Mouse (Mus musculus) hindbrain, embryonic 12.5 days (tissue): ENCODE data around the gene Usp30. TPM values are rescaled to one million over a fixed set of nuclear protein-coding genes. Genes with fewer than 3 reads are reported as not detected.

ENCODE experiments used
- ATAC-seq: fragments of 200-750 bp; cut with Nextera tagmentation; 2 replicates; pipeline ENCODE4 v1.8.0; 2017; ENCODE audit warnings: moderate TSS enrichment; ENCODE audit not compliant: low FRiP score
- H3K27ac ChIP-seq: fragments of 300-500 bp; sonication (generic); 2 replicates; pipeline ENCODE4 v1.5.1; 2016; ENCODE audit warnings: mild to moderate bottlenecking
- H3K27me3 ChIP-seq: fragments of 300-500 bp; sonication (generic); 2 replicates; pipeline ENCODE4 v1.6.1; 2016; ENCODE audit warnings: mild to moderate bottlenecking
- H3K36me3 ChIP-seq: fragments of 300-500 bp; sonication (generic); 2 replicates; pipeline ENCODE4 v1.6.1; 2016; ENCODE audit warnings: mild to moderate bottlenecking
- H3K4me1 ChIP-seq: fragments of 300-500 bp; sonication (generic); 2 replicates; pipeline ENCODE4 v1.6.1; 2016
- H3K4me2 ChIP-seq: fragments of 300-500 bp; sonication (generic); replicated peaks from 2 replicates; pipeline ENCODE4 v1.6.1; 2016; ENCODE audit warnings: mild to moderate bottlenecking
- H3K4me3 ChIP-seq: fragments of 300-500 bp; sonication (generic); 2 replicates; pipeline ENCODE4 v1.5.1; 2016; ENCODE audit warnings: mild to moderate bottlenecking
- H3K9ac ChIP-seq: fragments of 300-500 bp; sonication (generic); 2 replicates; pipeline ENCODE4 v1.6.1; 2016; ENCODE audit warnings: mild to moderate bottlenecking, moderate library complexity
- H3K9me3 ChIP-seq: fragments of 300-500 bp; sonication (generic); replicated peaks from 2 replicates; pipeline ENCODE4 v1.6.1; 2016; ENCODE audit warnings: mild to moderate bottlenecking
- WGBS: fragments of 180-500 bp; shearing (Covaris S2); methylation state at CpG from one replicate; pipeline ENCODE4 v1.1.7; 2016; 5-methylcytosine and 5-hydroxymethylcytosine counted together
- polyA plus RNA-seq: library from polyadenylated mRNA; unstranded; fragments of >200 nt; fragmentation: Nextera tagmentation; extraction: Ambion mirVana; gene quantifications from 2 replicates; pipeline ENCODE4 v1.2.1, GENCODE M21; 2016

Usp30 gene
- polyA plus RNA-seq, 1 experiment from 2014 or later, result 17.5 TPM

- ATAC-seq, result no peak
- Histone ChIP-seq H3K27me3 (0 out of 2 replicates have a peak, but pooled peaks cover 2% of the 10 kb centered on the region), H3K36me3 (no peaks in the 10 kb centered on the region), H3K4me1 (no peaks in the 10 kb centered on the region), H3K4me2 (no peak overlapping the region), H3K9me3 (0 out of 2 replicates have a peak, but pooled peaks cover 3% of the 10 kb centered on the region), H3K4me3 (no peak overlapping the region), H3K9ac (no peak overlapping the region), H3K27ac (no peak overlapping the region)
- WGBS, result 85% methylated on average over 12 of the region's 12 CpGs
Observed at GRCm38 (mm10) chr5:114152359-114153092, 87.3 kb downstream of the Usp30 start.

DNA sequence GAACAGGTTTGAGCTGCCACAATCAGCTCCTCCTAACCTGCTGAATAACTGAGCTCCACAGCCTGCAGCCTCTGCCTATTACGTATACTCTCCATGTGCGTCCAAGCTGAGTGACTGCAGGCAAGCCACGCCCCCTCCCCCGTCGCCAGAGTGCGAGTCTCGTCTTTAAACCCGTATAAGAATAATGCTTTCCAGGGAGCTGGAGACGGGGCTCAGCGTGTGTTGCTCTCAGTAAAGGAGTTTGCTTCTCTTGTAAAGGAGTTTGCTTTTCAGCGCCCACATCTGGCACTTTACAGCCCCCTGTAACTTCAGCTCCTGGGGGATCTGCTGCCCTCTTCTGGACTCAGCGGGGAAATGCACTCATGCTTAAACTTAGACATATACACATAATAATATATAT lies 88.2 kb downstream of the Usp30 start:
- H3K27ac ChIP-seq, result 0 out of 2 replicates have a peak overlapping the region, but pooled peaks have one; percentile 17
- 4% methylated on average over 12 of the region's 12 CpGs for WGBS
- no peaks in the 10 kb centered on the region for H3K4me1 ChIP-seq
- 0 out of 2 replicates have a peak, but pooled peaks cover 2% of the 10 kb centered on the region for H3K27me3 ChIP-seq
- no peaks in the 10 kb centered on the region for H3K36me3 ChIP-seq
- no peak for ATAC-seq
- peak overlapping the region; percentile 33 for H3K4me2 ChIP-seq
- 0 out of 2 replicates have a peak, but pooled peaks cover 2% of the 10 kb centered on the region for H3K9me3 ChIP-seq
- no peak overlapping the region for H3K9ac ChIP-seq
- peak overlapping the region; percentile 20 for H3K4me3 ChIP-seq

DNA sequence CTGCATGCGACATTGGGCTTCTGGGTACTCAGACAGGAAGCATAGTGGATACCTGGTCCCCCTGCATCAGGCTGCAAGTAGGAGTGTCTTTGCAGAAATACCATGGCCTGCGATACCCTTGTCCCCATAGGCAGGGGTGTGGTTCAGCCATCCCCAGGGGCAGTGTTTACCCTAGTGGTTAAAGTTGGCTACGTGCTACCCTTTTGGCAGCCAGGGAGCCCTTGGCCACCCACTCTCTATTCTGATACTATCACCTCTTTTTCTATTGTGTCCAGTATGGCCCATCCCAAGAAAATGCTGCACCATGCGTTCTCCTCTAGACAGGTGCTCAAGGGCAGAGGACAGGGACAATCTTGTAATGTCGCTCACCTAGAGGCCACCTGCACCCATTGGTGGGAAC lies 89.5 kb downstream of the Usp30 start:
- Histone ChIP-seq H3K9me3 (no peaks in the 10 kb centered on the region), H3K36me3 (no peaks in the 10 kb centered on the region), H3K9ac (no peak overlapping the region), H3K27me3 (0 out of 2 replicates have a peak, but pooled peaks cover 2% of the 10 kb centered on the region), H3K27ac (no peak overlapping the region), H3K4me1 (no peaks in the 10 kb centered on the region), H3K4me3 (no peak overlapping the region), H3K4me2 (no peak overlapping the region)
- 80% methylated on average over 5 of the region's 5 CpGs for WGBS
- ATAC-seq, result no peak

- Histone ChIP-seq H3K4me3 (no peak overlapping the region), H3K27ac (no peak overlapping the region), H3K4me1 (no peaks in the 10 kb centered on the region), H3K9me3 (no peaks in the 10 kb centered on the region), H3K4me2 (no peak overlapping the region), H3K9ac (no peak overlapping the region), H3K36me3 (no peaks in the 10 kb centered on the region), H3K27me3 (0 out of 2 replicates have a peak, but pooled peaks cover 2% of the 10 kb centered on the region)
- no peak for ATAC-seq
- 63% methylated on average over 9 of the region's 9 CpGs for WGBS
Observed at GRCm38 (mm10) chr5:114155168-114155933, 90.1 kb downstream of the Usp30 start.

DNA sequence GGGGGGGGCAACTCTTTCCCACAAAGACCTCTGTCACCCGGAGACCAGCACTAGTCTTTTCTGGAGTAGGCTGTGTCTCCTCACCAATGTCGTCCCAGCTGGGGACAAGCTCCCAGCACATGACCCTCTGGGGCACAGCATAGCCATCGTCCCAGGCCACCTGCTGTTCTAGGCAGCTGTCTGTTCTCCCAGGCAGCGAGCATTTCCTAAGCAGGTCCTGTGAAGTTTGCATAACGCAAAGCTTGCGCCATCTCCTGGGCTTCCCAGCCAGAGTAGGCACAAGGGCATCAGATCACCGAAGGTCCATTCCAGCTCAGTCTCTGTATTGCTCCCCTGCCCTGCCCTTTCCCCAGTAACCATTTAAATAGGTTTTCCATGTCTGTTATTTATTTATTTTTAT lies 92.0 kb downstream of the Usp30 start:
- no peak overlapping the region for H3K9ac ChIP-seq
- ATAC-seq, result no peak
- no peak overlapping the region for H3K27ac ChIP-seq
- no peak overlapping the region for H3K4me2 ChIP-seq
- no peaks in the 10 kb centered on the region for H3K9me3 ChIP-seq
- no peaks in the 10 kb centered on the region for H3K4me1 ChIP-seq
- H3K27me3 ChIP-seq, result 0 out of 2 replicates have a peak, but pooled peaks cover 2% of the 10 kb centered on the region
- no peak overlapping the region for H3K4me3 ChIP-seq
- H3K36me3 ChIP-seq, result no peaks in the 10 kb centered on the region
- WGBS, result 48% methylated on average over 7 of the region's 7 CpGs

- no peak overlapping the region for H3K4me2 ChIP-seq
- 84% methylated on average over 6 of the region's 6 CpGs for WGBS
- no peaks in the 10 kb centered on the region for H3K9me3 ChIP-seq
- H3K4me1 ChIP-seq, result no peaks in the 10 kb centered on the region
- no peaks in the 10 kb centered on the region for H3K36me3 ChIP-seq
- no peak for ATAC-seq
- no peak overlapping the region for H3K27ac ChIP-seq
- H3K27me3 ChIP-seq, result no peaks in the 10 kb centered on the region; the same call in 1 of the 2 replicates
- no peak overlapping the region for H3K4me3 ChIP-seq
- H3K9ac ChIP-seq, result no peak overlapping the region
Observed at GRCm38 (mm10) chr5:114161424-114161823, 96.2 kb downstream of the Usp30 start.

DNA sequence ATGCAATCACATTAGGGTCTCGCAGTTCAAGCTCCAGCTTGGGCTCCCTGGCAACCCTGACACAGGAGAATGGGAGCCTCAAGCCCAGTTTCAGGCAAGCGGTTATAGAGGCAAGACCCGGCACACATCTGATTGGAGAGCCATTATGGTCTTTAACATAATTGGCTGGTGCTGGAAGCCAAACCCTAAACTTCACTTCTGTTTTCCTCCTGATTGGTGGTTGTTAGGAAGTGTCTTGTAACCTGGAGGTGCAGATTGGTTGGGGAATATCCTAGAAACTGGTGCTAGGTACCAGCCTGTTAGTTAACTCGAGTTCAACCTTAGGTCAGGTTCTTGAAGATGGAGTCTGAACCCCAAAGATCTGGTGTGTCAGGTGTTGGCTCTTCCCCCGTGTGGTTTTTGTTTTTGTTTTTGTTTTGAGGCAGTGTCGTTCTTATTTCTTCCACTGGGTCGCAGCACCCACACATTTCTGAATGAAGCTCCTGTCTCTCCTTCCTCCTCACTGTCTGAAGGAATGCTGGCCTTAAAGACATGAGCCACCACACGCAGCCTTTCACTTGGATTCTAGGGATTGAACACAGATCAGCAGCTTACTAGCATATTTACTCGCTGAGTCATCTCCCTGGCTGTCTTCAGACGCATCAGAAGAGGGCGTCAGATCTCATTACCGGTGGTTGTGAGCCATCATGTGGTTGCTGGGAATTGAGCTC lies 97.0 kb downstream of the Usp30 start:
- H3K4me2 ChIP-seq, result no peak overlapping the region
- no peak overlapping the region for H3K4me3 ChIP-seq
- no peaks in the 10 kb centered on the region for H3K9me3 ChIP-seq
- H3K36me3 ChIP-seq, result no peaks in the 10 kb centered on the region
- WGBS, result 59% methylated on average over 12 of the region's 12 CpGs
- no peak for ATAC-seq
- no peaks in the 10 kb centered on the region for H3K4me1 ChIP-seq
- no peak overlapping the region for H3K9ac ChIP-seq
- no peak overlapping the region for H3K27ac ChIP-seq
- no peaks in the 10 kb centered on the region; the same call in 1 of the 2 replicates for H3K27me3 ChIP-seq

DNA sequence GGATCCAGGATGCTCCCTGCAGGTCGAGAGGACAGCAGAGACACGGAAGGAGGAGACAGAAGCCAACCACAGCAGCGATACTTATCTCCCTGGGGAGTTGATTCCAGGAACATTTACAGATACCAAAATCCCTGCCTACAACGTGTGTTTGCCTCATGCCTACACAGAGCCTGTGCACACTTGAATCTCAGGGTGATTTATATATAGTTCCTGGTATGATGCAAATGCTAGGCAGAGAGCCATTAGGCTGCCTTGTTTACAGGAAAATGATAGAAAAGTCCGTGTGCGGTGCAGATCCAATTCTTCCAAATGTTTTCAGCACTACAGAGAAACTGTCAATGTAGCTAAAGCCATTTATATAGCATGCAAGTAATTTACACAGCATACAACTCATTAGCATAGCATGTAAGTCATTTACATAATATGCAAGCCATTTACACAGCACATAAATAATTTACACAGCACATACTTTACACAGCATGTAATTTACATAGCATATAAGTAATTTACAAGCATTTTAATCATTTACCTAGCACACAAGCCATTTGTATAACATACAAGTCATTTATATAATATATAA lies 97.9 kb downstream of the Usp30 start:
- no peak overlapping the region for H3K27ac ChIP-seq
- H3K36me3 ChIP-seq, result no peaks in the 10 kb centered on the region
- H3K4me1 ChIP-seq, result no peaks in the 10 kb centered on the region
- H3K4me3 ChIP-seq, result no peak overlapping the region
- H3K9ac ChIP-seq, result no peak overlapping the region
- ATAC-seq, result no peak
- no peaks in the 10 kb centered on the region for H3K9me3 ChIP-seq
- H3K4me2 ChIP-seq, result no peak overlapping the region
- no peaks in the 10 kb centered on the region; the same call in 1 of the 2 replicates for H3K27me3 ChIP-seq
- 79% methylated on average over 6 of the region's 6 CpGs for WGBS

DNA sequence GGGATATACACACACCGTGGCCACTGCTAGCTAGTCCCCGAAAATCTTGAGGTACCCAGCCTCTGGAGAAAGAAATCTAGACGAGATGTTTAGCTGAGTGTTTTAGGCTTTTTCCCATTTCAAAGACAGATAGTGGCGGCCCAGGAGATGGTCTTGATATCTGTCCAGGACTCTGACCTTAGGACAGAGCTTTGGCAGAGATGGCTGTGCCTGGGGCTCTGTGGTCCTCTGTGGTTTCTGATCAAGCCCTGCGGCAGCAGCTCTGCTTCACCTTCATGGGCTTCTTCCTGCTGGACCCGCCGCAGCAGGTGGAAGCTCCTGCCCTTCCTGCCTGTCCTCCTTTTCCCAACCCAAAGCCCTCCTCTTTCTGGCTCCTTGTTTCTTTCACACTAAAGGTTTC lies 105.1 kb downstream of the Usp30 start:
- H3K27ac ChIP-seq, result no peak overlapping the region
- no peak for ATAC-seq

DNA sequence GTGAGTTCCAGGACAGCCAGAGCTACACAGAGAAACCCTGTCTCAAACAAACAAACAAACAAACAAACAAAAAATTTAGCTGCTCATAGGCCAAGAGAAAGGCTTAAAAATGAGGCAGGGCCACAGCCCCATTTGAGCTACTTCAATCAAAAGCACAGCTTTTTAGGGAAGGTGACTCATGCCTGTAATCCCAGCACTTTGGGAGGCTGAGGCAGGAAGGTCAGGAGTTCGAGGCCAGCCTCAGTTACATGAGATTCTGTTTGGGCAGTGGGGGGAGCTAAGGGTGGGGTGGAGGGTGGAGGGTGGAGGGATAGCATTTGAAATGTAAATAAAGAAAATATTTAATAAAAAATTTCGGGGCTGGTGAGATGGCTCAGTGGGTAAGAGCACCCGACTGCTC lies 107.7 kb downstream of the Usp30 start:
- Histone ChIP-seq H3K27me3 (peaks cover 24% of the 10 kb centered on the region), H3K36me3 (no peaks in the 10 kb centered on the region), H3K4me3 (no peak overlapping the region), H3K27ac (no peak overlapping the region), H3K4me2 (no peak overlapping the region), H3K9ac (no peak overlapping the region), H3K4me1 (peaks cover 8% of the 10 kb centered on the region), H3K9me3 (no peaks in the 10 kb centered on the region)
- WGBS, result 87% methylated on average over 3 of the region's 3 CpGs
- no peak for ATAC-seq

More for the DNA sequence above, 105.1 kb downstream of the Usp30 start:
- Histone ChIP-seq H3K9me3 (no peaks in the 10 kb centered on the region), H3K9ac (no peak overlapping the region), H3K4me2 (no peak overlapping the region), H3K36me3 (no peaks in the 10 kb centered on the region), H3K27me3 (peaks cover 15% of the 10 kb centered on the region), H3K4me3 (no peak overlapping the region), H3K4me1 (no peaks in the 10 kb centered on the region)
- 85% methylated on average over 7 of the region's 7 CpGs for WGBS

DNA sequence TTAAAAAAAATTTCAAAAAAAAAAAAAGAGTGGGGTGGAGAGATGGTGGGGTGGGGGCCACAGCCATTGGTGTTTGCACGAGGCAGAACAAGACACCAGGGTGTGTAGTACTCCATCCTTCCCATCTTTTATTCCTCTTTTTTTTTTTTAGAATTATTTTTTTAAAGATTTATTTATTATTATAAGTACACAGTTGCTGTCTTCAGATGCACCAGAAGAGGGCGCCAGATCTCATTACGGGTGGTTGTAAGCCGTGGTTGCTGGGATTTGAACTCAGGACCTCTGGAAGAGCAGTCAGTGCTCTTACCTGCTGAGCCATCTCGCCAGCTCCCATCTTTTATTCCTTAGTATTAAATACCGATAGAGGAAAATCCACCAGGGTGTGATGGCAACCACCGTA lies 108.2 kb downstream of the Usp30 start:
- Histone ChIP-seq H3K27ac (no peak overlapping the region), H3K4me2 (no peak overlapping the region), H3K9ac (no peak overlapping the region), H3K4me1 (peaks cover 8% of the 10 kb centered on the region), H3K27me3 (peaks cover 24% of the 10 kb centered on the region), H3K4me3 (no peak overlapping the region), H3K9me3 (no peaks in the 10 kb centered on the region), H3K36me3 (no peaks in the 10 kb centered on the region)
- WGBS, result 75% methylated on average over 7 of the region's 7 CpGs
- ATAC-seq, result no peak
